ENCODE assay signal across 17 mouse cellular contexts in the genomic region with DNA sequence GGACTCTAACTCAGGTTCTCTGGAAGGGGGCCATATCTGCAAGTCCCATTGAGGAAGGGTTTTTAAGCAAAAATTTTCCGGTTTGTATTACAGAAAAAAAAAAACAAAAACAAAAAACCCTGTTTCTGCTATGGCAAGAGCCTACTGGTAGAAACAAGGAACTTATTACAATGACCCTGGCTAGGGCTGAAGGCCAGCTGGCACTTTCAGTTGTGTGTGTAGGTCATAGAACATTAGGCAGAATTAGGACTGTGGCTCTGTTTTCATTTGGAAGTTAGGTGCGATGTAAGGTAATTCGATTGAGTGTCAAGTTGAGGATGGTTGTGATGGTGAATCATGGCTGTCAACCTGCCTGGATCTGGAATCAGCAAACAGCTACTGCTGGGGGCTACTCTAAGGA. TPM values are rescaled to one million over a fixed set of nuclear protein-coding genes. Genes with fewer than 3 reads are reported as not detected.
"Had no signal": no experiment of that assay in that cellular context is flagged by ENCODE, and none has a peak within 500 bp of the region (broad histone marks: within the 10 kb centered on the region; RNA-seq: fewer than 3 reads in every experiment).

No protein-coding gene starts in this region.

- H3K9me3 ChIP-seq: neural tube, embryonic 15.5 days; stomach, embryonic 15.5 days had no signal

- H3K4me1 ChIP-seq: stomach, embryonic 15.5 days had no signal

- DNase-seq: retina, postnatal 1 day; right cerebral cortex, adult 18-20 months; right cerebral cortex, postnatal 14 days; right cerebral cortex, postnatal 25 days; right cerebral cortex, postnatal 4 days; spleen, adult 18-20 months; thymus, adult 18-20 months; thymus, adult 2 months; thymus, postnatal 14 days; thymus, postnatal 25 days; thymus, postnatal 36 days; thymus, postnatal 4 days had no signal

- H3K27me3 ChIP-seq: neural tube, embryonic 15.5 days; stomach, embryonic 15.5 days had no signal

- H3K4me3 ChIP-seq: neural tube, embryonic 15.5 days; stomach, embryonic 15.5 days had no signal

- H3K27ac ChIP-seq: neural tube, embryonic 15.5 days; stomach, embryonic 15.5 days; stomach, postnatal 0 days had no signal

- H3K36me3 ChIP-seq: stomach, embryonic 15.5 days had no signal

- H3K9ac ChIP-seq: neural tube, embryonic 15.5 days; stomach, embryonic 15.5 days had no signal

- H3K4me2 ChIP-seq: neural tube, embryonic 15.5 days; stomach, embryonic 15.5 days had no signal

RNA-seq across cellular contexts. Expression of a gene that starts 25.8 kb away (rescaled TPM):
- total RNA-seq: neutrophil, adult 5-6 weeks had no signal
- polyA plus RNA-seq: small intestine, adult 2 months had no signal
